Mouse (Mus musculus): ENCODE measurements at regions not wholly inside any gene's neighbourhood (a gene's known extent, or its start where the extent isn't known, plus 50 kb on each side); places are given as distances from the start of the nearest gene placed in this dataset.

GRCm38 (mm10) chr13:118985285-118985684, 315.7 kb downstream of the Fgf10 start:
- no peak for ATAC-seq (ENCODE audit: borderline replicate concordance, extremely low read depth, low FRiP score, low TSS enrichment)
- H3K27ac ChIP-seq, result no peak overlapping the region
- no peaks in the 10 kb centered on the region for H3K36me3 ChIP-seq
- no peaks in the 10 kb centered on the region for H3K4me1 ChIP-seq
- H3K4me2 ChIP-seq, result no peak overlapping the region
- H3K9ac ChIP-seq, result no peak overlapping the region
- H3K27me3 ChIP-seq, result no peaks in the 10 kb centered on the region
- no peaks in the 10 kb centered on the region for H3K9me3 ChIP-seq
- no peak overlapping the region for H3K4me3 ChIP-seq
- 32% methylated on average over 1 of the region's 1 CpGs for WGBS

- H3K4me2 ChIP-seq, result no peak overlapping the region
- H3K9me3 ChIP-seq, result no peaks in the 10 kb centered on the region
- no peak overlapping the region for H3K9ac ChIP-seq
- H3K27ac ChIP-seq, result no peak overlapping the region
- no peaks in the 10 kb centered on the region for H3K27me3 ChIP-seq
- no peaks in the 10 kb centered on the region for H3K36me3 ChIP-seq
- no peak overlapping the region for H3K4me3 ChIP-seq
- H3K4me1 ChIP-seq, result no peaks in the 10 kb centered on the region
- no peak for ATAC-seq (ENCODE audit: borderline replicate concordance, extremely low read depth, low FRiP score, low TSS enrichment)
- 73% methylated on average over 6 of the region's 6 CpGs for WGBS
Measured at GRCm38 (mm10) chr13:119025305-119025975, 355.8 kb downstream of the Fgf10 start.

GRCm38 (mm10) chr13:119039616-119040015, 370.0 kb downstream of the Fgf10 start:
- no peak overlapping the region for H3K4me3 ChIP-seq
- no peak overlapping the region for H3K9ac ChIP-seq
- no peak overlapping the region for H3K4me2 ChIP-seq
- WGBS, result 74% methylated on average over 1 of the region's 1 CpGs
- H3K27me3 ChIP-seq, result no peaks in the 10 kb centered on the region
- no peak overlapping the region for H3K27ac ChIP-seq
- H3K36me3 ChIP-seq, result no peaks in the 10 kb centered on the region
- no peaks in the 10 kb centered on the region for H3K9me3 ChIP-seq
- H3K4me1 ChIP-seq, result no peaks in the 10 kb centered on the region
- no peak for ATAC-seq (ENCODE audit: borderline replicate concordance, extremely low read depth, low FRiP score, low TSS enrichment)

- H3K4me2 ChIP-seq, result no peak overlapping the region
- no peaks in the 10 kb centered on the region for H3K4me1 ChIP-seq
- H3K36me3 ChIP-seq, result no peaks in the 10 kb centered on the region
- 68% methylated on average over 1 of the region's 1 CpGs for WGBS
- no peak overlapping the region for H3K27ac ChIP-seq
- no peaks in the 10 kb centered on the region for H3K27me3 ChIP-seq
- H3K9me3 ChIP-seq, result no peaks in the 10 kb centered on the region
- no peak for ATAC-seq (ENCODE audit: borderline replicate concordance, extremely low read depth, low FRiP score, low TSS enrichment)
- no peak overlapping the region for H3K9ac ChIP-seq
- no peak overlapping the region for H3K4me3 ChIP-seq
Measured at GRCm38 (mm10) chr13:119045112-119045511, 375.5 kb downstream of the Fgf10 start.

DNA sequence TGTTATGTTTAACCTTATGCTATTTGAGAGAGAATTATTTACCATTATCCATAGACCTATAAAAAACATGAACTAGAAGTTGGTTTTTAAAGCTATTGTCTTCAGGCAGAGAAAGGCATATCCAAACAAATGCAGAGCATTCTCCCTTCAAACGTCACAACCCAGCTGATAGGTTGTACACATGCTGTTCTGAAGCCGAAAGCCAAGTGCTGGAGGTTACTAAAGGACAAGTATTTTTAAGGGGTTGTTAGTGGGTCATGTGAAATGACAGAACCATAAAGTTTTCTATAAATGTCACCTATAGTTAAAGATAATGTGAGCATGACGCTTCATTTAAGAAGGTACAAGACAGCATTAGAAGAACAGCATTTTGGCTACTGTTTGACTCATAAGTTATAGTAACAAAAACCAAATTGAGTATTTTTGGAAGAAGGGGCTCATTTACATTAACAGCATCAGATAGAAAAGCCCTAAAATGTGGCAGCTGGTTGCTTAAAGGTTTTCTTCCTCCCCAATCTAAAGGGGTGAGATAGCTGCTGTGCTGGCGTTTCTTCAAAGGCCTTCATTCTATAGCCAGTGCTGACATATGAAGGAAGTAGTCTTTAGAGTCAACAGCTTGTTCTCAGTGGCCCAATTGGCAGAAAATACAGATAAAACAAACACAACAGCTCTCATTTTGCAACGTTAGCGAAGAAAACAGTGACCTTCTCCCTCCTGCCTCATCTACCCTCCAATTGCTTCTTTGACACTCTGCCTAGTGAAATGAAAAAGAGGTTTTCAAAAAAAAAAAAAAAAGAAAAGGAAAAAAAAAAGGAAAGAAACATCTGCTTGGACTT, 359.4 kb upstream of the Paip1 start:
- no peaks in the 10 kb centered on the region for H3K9me3 ChIP-seq
- H3K27ac ChIP-seq, result peak overlapping the region; percentile 47; the same call in 1 of the 2 replicates
- no peak overlapping the region for H3K4me3 ChIP-seq
- no peak overlapping the region for H3K4me2 ChIP-seq
- no peaks in the 10 kb centered on the region for H3K27me3 ChIP-seq
- ATAC-seq (ENCODE audit: borderline replicate concordance, extremely low read depth, low FRiP score, low TSS enrichment), result peak; percentile 73; the same call in 1 of the 2 replicates
- H3K9ac ChIP-seq, result no peak overlapping the region
- peaks cover 6% of the 10 kb centered on the region for H3K4me1 ChIP-seq
- H3K36me3 ChIP-seq, result no peaks in the 10 kb centered on the region
- 41% methylated on average over 6 of the region's 6 CpGs for WGBS

DNA sequence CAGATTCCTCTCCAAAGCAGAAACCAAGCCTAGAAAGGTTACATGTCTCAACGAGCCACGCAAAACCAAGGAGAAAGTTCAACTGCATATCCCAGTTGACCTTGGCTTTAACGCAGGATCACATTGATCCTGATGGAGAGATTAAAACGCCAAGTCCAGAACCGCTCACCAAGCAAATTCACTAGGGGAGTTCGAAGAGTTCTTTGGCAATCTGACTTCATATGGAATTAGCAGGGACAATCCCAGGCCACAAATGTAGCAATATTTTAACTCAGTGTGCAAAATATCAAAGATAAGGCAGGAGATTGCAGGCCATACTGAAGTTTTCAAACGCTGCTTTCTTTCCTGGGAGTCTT, 358.8 kb upstream of the Paip1 start:
- H3K9me3 ChIP-seq, result no peaks in the 10 kb centered on the region
- no peak overlapping the region for H3K4me2 ChIP-seq
- H3K36me3 ChIP-seq, result no peaks in the 10 kb centered on the region
- peaks cover 6% of the 10 kb centered on the region for H3K4me1 ChIP-seq
- H3K9ac ChIP-seq, result no peak overlapping the region
- no peaks in the 10 kb centered on the region for H3K27me3 ChIP-seq
- no peak overlapping the region for H3K4me3 ChIP-seq
- WGBS, result 64% methylated on average over 7 of the region's 7 CpGs
- peak; percentile 53; the same call in 1 of the 2 replicates for ATAC-seq (ENCODE audit: borderline replicate concordance, extremely low read depth, low FRiP score, low TSS enrichment)
- H3K27ac ChIP-seq, result peak overlapping the region; percentile 47; the same call in 1 of the 2 replicates

DNA sequence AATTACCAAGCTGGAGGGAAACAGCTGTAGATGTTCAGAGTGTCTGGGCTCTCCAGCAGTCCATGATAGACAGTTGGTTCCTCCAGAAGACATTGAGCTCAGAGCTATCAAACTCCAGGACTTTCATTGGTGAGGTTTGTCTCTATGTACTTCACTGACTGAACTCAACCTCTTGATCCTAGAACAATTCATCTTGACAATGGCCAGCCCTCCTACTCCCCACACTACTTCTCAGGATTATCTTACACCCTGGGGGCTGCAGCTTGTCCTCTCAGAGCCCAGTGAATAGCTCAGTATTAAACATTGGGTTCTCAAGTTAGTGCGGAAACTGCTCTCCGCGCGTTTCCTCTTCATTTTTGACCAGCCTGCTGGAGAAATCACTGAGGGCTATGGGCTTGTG, 349.2 kb upstream of the Paip1 start:
- H3K9me3 ChIP-seq, result no peaks in the 10 kb centered on the region
- WGBS, result 87% methylated on average over 4 of the region's 4 CpGs
- no peaks in the 10 kb centered on the region for H3K27me3 ChIP-seq
- no peak overlapping the region for H3K4me3 ChIP-seq
- no peak overlapping the region for H3K9ac ChIP-seq
- no peak for ATAC-seq (ENCODE audit: borderline replicate concordance, extremely low read depth, low FRiP score, low TSS enrichment)
- H3K36me3 ChIP-seq, result no peaks in the 10 kb centered on the region
- no peak overlapping the region for H3K4me2 ChIP-seq
- no peaks in the 10 kb centered on the region for H3K4me1 ChIP-seq
- no peak overlapping the region for H3K27ac ChIP-seq

DNA sequence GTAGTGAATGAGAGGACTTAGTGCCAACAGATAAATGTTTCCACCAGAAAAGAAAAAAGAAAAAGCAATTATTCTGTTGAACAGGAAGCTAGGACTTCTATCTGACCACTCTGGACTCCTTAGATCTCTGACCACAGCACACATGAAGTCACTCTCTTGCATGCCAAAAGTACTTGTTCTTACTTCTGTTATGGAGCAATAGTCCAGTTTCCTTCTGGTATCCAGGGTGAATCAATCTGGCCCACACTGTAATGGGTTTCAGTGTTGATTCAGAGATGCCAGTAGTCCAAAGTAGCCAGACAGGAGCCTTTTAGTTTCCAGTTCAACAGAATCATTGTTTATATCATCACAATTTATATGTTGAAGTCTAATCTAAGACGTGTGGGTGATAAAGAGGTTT, 346.7 kb upstream of the Paip1 start:
- 40% methylated on average over 1 of the region's 1 CpGs for WGBS
- Histone ChIP-seq H3K4me2 (no peak overlapping the region), H3K4me3 (no peak overlapping the region), H3K9ac (no peak overlapping the region), H3K36me3 (no peaks in the 10 kb centered on the region), H3K9me3 (no peaks in the 10 kb centered on the region), H3K4me1 (no peaks in the 10 kb centered on the region), H3K27ac (no peak overlapping the region), H3K27me3 (no peaks in the 10 kb centered on the region)
- ATAC-seq (ENCODE audit: borderline replicate concordance, extremely low read depth, low FRiP score, low TSS enrichment), result no peak

GRCm38 (mm10) chr13:119117906-119118305, 310.5 kb upstream of the Paip1 start:
- Histone ChIP-seq H3K4me2 (no peak overlapping the region), H3K36me3 (no peaks in the 10 kb centered on the region), H3K9ac (no peak overlapping the region), H3K27ac (no peak overlapping the region), H3K4me1 (no peaks in the 10 kb centered on the region), H3K9me3 (no peaks in the 10 kb centered on the region), H3K27me3 (no peaks in the 10 kb centered on the region), H3K4me3 (no peak overlapping the region)
- WGBS, result 84% methylated on average over 3 of the region's 3 CpGs
- no peak for ATAC-seq (ENCODE audit: borderline replicate concordance, extremely low read depth, low FRiP score, low TSS enrichment)

DNA sequence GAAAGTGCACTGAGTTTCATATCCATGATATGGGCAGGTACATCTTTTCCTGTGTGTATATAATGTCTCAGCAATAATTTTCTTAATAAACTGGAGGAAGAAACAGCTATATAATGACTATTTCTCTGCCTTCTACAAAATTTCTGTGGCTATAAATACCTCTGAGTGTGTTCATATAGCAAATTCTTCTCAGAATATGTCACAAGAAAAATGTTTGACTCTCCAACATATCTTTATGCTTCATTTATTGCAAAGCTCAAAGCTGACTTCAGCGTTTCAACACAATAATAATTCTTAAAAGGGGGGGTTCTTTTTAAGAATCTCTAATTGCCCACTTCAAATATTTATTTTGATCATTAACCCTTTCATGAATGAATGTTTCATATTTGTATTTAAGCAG, 310.0 kb upstream of the Paip1 start:
- WGBS, result 57% methylated on average over 1 of the region's 1 CpGs
- Histone ChIP-seq H3K4me1 (no peaks in the 10 kb centered on the region), H3K27me3 (no peaks in the 10 kb centered on the region), H3K36me3 (no peaks in the 10 kb centered on the region), H3K4me2 (no peak overlapping the region), H3K27ac (no peak overlapping the region), H3K4me3 (no peak overlapping the region), H3K9ac (no peak overlapping the region), H3K9me3 (no peaks in the 10 kb centered on the region)
- ATAC-seq (ENCODE audit: borderline replicate concordance, extremely low read depth, low FRiP score, low TSS enrichment), result no peak

- WGBS, result 78% methylated on average over 2 of the region's 2 CpGs
- no peak for ATAC-seq (ENCODE audit: borderline replicate concordance, extremely low read depth, low FRiP score, low TSS enrichment)
- no peak overlapping the region for H3K9ac ChIP-seq
Measured at GRCm38 (mm10) chr13:119140436-119140835, 288.0 kb upstream of the Paip1 start.

DNA sequence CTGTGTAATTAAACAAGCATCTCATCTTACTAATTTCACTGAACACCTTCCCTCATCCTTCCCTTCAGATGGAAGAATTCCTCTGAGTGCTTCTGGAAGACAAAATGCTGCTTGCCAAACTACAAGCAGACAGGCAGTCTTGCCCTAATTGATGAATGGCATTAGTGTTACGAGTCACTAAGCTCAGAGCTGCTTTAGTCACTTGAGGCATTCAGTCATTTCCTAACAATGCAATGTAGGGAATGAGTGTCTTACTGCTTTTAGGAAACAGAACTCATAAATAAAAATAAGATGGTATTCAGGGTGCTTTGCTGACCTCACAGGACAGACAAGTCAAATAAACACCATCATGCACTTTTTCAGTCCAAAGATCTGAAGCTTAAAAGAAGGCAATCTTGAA, 285.1 kb upstream of the Paip1 start:
- no peak overlapping the region for H3K4me3 ChIP-seq
- 0% methylated on average over 1 of the region's 1 CpGs for WGBS
- no peak for ATAC-seq (ENCODE audit: borderline replicate concordance, extremely low read depth, low FRiP score, low TSS enrichment)

More at GRCm38 (mm10) chr13:119140436-119140835, 288.0 kb upstream of the Paip1 start:
- H3K27me3 ChIP-seq, result no peaks in the 10 kb centered on the region
- H3K27ac ChIP-seq, result no peak overlapping the region
- no peaks in the 10 kb centered on the region for H3K36me3 ChIP-seq
- no peak overlapping the region for H3K4me2 ChIP-seq
- H3K4me3 ChIP-seq, result no peak overlapping the region
- no peaks in the 10 kb centered on the region for H3K4me1 ChIP-seq
- no peaks in the 10 kb centered on the region for H3K9me3 ChIP-seq

More for the DNA sequence above, 285.1 kb upstream of the Paip1 start:
- Histone ChIP-seq H3K27ac (no peak overlapping the region), H3K4me1 (no peaks in the 10 kb centered on the region), H3K9me3 (no peaks in the 10 kb centered on the region), H3K9ac (no peak overlapping the region), H3K27me3 (no peaks in the 10 kb centered on the region), H3K4me2 (no peak overlapping the region), H3K36me3 (no peaks in the 10 kb centered on the region)
